Mouse (Mus musculus): Measurements from ENCODE around the gene Coq10a. TPM values are rescaled to one million over a fixed set of nuclear protein-coding genes. Genes with fewer than 3 reads are reported as not detected.

The Coq10a gene
- polyA plus RNA-seq, 1 experiment from 2014 or later: 10.9 TPM

DNA sequence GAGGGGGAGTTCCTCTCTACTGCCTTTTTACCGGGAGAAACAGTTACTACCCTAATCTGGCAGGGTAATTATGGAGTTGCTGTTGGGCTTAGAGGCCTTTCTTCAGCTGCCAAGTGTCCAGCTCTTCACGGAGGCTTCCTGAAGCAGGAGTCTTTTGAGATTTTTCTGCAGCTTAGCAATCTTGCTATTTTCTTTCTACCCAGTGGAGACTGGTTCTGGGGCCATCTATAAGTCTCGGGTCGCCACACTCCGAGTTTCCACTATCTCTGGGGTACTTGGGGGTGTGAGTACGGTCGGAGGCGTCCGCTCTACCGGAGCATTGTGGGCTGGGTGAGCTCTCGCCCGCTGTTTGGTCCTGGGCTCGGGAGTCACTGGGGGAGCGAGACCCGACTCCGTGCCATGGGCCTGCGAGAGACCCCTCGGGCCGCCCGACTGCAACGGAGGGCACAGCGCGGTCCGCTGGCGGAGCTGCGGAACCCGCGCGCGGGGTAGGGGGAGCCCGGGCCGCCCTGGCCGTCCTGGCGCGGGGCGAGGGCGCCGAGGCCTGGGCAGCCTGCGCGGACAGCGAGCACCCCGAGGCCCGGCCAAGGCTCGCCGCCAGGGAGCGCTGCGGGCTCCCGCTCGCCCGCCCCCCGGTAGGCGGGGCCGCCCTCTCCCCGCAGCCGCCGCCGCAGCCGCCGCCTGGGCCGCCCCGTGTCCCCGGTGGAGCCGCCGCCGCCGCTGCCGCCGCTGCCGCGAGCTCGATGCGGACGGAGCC lies 7.8 kb upstream of the Coq10a start, which contains the start of gene Ankrd52:
Gene Ankrd52, plus strand, starts transcription at position 661 of the 757 bp plus-strand sequence.
- 0 out of 2 replicates have a peak, but pooled peaks cover 5% of the 10 kb centered on the region for H3K9me3 ChIP-seq (ENCODE audit: low read length)
- H3K27ac ChIP-seq (ENCODE audit: low read length): peak within 1 kb of the TSS; percentile 89
- peak within 1 kb of the TSS; percentile 100 for H3K9ac ChIP-seq (replicated peaks; ENCODE audit: low read length)
- 0% methylated on average over 43 of the region's 73 CpGs for WGBS
- H3K4me2 ChIP-seq (replicated peaks; ENCODE audit: low read depth, low read length): peak within 1 kb of the TSS; percentile 89
- H3K4me3 ChIP-seq (ENCODE audit: low read length): peak within 1 kb of the TSS; percentile 88
- H3K27me3 ChIP-seq (ENCODE audit: insufficient read depth, low read length): no peaks in the 10 kb centered on the region
- ATAC-seq (ENCODE audit: low FRiP score, low TSS enrichment): peak; percentile 94
- peaks cover 23% of the 10 kb centered on the region for H3K4me1 ChIP-seq (ENCODE audit: insufficient read depth, low read length)
- peaks cover 22% of the 10 kb centered on the region; the same call in 1 of the 2 replicates for H3K36me3 ChIP-seq (ENCODE audit: insufficient read depth, low read length)

DNA sequence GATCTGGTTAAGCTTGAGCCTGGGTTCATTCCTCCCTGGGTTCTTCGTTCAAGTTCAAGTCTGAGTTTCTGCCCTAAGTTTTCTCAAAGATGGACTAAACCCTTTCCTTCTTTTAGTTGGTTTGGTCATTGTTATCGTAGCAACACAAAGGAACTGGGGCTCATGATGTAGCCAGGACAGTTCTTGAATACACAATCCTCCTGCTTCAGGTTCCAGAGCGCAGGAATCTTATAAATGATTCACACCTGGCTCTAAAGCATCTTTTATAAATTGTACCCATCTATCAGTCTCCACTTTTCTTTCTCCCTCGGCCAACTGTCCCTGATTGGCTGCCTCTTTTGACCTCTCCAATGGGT lies 7.3 kb upstream of the Coq10a start:
- Histone ChIP-seq H3K4me2 (replicated peaks; ENCODE audit: low read depth, low read length) (peak overlapping the region; percentile 89), H3K36me3 (ENCODE audit: insufficient read depth, low read length) (peaks cover 18% of the 10 kb centered on the region; the same call in 1 of the 2 replicates), H3K4me1 (ENCODE audit: insufficient read depth, low read length) (peaks cover 23% of the 10 kb centered on the region), H3K27me3 (ENCODE audit: insufficient read depth, low read length) (no peaks in the 10 kb centered on the region), H3K9me3 (ENCODE audit: low read length) (0 out of 2 replicates have a peak, but pooled peaks cover 5% of the 10 kb centered on the region), H3K9ac (replicated peaks; ENCODE audit: low read length) (peak overlapping the region; percentile 100), H3K27ac (ENCODE audit: low read length) (peak overlapping the region; percentile 89), H3K4me3 (ENCODE audit: low read length) (peak overlapping the region; percentile 88)
- WGBS: 47% methylated on average over 4 of the region's 4 CpGs
- ATAC-seq (ENCODE audit: low FRiP score, low TSS enrichment): no peak

DNA sequence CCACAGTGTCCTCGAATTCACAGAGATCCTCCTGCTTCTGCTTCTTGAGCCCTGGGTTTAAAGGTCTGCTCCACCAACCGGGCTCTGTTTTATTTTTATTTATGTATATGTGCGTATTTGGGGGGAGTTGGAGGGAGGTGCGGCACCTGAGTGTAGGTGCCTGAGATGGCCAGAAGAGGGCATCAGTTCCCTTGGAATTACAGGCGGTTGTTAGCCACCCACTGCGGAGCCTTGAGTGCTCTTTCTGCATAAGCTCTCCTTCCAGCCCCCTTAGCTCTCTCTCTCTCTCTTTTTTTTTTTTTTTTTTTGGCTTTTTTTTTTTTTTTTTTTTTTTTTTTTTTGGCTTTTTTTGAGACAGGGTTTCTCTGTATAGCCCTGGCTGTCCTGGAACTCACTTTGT lies 5.6 kb upstream of the Coq10a start:
- Histone ChIP-seq H3K27me3 (ENCODE audit: insufficient read depth, low read length) (no peaks in the 10 kb centered on the region), H3K27ac (ENCODE audit: low read length) (no peak overlapping the region), H3K4me3 (ENCODE audit: low read length) (no peak overlapping the region), H3K4me1 (ENCODE audit: insufficient read depth, low read length) (peaks cover 23% of the 10 kb centered on the region), H3K36me3 (ENCODE audit: insufficient read depth, low read length) (peaks cover 5% of the 10 kb centered on the region; the same call in 1 of the 2 replicates), H3K4me2 (replicated peaks; ENCODE audit: low read depth, low read length) (no peak overlapping the region), H3K9ac (replicated peaks; ENCODE audit: low read length) (no peak overlapping the region), H3K9me3 (ENCODE audit: low read length) (0 out of 2 replicates have a peak, but pooled peaks cover 5% of the 10 kb centered on the region)
- ATAC-seq (ENCODE audit: low FRiP score, low TSS enrichment): no peak
- 73% methylated on average over 6 of the region's 6 CpGs for WGBS

DNA sequence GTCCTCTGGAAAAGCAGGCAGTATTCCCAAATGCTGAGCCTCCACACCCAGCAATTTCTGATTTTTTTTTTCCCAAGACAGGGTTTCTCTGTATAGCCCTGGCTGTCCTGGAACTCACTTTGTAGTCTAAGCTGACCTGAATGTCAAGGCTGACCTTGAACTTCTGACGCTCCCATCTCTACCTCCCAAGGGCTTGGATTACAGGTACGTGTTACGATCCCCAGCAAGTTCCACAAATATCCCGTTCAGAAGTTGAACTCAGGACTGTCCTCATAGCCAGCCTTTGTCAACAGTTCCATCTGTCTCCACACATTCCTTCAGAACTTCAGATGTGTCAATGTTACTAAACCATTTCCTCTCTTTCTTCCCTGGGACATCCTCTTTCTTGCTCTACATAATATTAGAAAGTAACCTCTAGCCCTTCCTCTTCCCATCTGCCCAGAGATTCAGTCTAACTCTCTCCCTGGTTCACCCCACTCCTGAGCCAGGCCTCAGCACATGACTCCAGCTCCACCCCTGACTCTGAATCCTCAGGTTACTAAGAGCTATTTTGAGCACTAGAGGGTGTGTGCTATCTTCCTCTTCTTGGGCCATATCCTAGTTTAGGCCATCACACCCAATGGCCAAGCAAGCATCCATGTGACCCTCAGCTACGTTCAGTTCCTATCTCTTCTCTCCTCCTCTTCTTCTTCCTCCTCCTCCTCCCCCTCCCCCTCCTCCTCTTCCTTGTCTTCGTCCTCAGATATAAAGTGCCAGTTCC lies 4.4 kb upstream of the Coq10a start:
- Histone ChIP-seq H3K4me1 (ENCODE audit: insufficient read depth, low read length) (peaks cover 13% of the 10 kb centered on the region), H3K27me3 (ENCODE audit: insufficient read depth, low read length) (no peaks in the 10 kb centered on the region), H3K4me2 (replicated peaks; ENCODE audit: low read depth, low read length) (no peak overlapping the region), H3K36me3 (ENCODE audit: insufficient read depth, low read length) (no peaks in the 10 kb centered on the region), H3K9ac (replicated peaks; ENCODE audit: low read length) (no peak overlapping the region), H3K27ac (ENCODE audit: low read length) (no peak overlapping the region), H3K9me3 (ENCODE audit: low read length) (0 out of 2 replicates have a peak, but pooled peaks cover 5% of the 10 kb centered on the region), H3K4me3 (ENCODE audit: low read length) (no peak overlapping the region)
- 64% methylated on average over 6 of the region's 6 CpGs for WGBS
- ATAC-seq (ENCODE audit: low FRiP score, low TSS enrichment): no peak

DNA sequence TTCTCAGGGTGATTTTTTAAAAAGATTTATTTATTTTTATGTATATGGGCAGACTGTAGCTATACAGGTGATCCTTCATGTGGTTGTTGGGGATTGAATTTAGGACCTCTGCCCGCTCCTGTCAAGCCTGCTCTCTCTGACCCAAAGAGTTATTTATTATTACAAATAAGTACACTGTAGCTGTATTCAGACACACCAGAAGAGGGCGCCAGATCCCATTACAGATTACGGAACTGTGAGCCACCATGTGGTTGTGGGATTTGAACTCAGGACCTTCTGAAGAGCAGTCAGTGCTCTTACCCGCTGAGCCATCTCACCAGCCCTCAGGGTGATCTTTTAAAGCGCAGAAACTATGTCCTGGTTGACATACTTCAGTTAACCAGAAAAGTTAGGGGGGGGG lies 3.3 kb upstream of the Coq10a start:
- H3K4me1 ChIP-seq (ENCODE audit: insufficient read depth, low read length): peaks cover 16% of the 10 kb centered on the region
- 0 out of 2 replicates have a peak, but pooled peaks cover 5% of the 10 kb centered on the region for H3K9me3 ChIP-seq (ENCODE audit: low read length)
- H3K36me3 ChIP-seq (ENCODE audit: insufficient read depth, low read length): no peaks in the 10 kb centered on the region
- H3K4me3 ChIP-seq (ENCODE audit: low read length): no peak overlapping the region
- ATAC-seq (ENCODE audit: low FRiP score, low TSS enrichment): no peak
- H3K4me2 ChIP-seq (replicated peaks; ENCODE audit: low read depth, low read length): no peak overlapping the region
- 80% methylated on average over 5 of the region's 5 CpGs for WGBS
- no peak overlapping the region for H3K9ac ChIP-seq (replicated peaks; ENCODE audit: low read length)
- H3K27me3 ChIP-seq (ENCODE audit: insufficient read depth, low read length): no peaks in the 10 kb centered on the region
- H3K27ac ChIP-seq (ENCODE audit: low read length): no peak overlapping the region

DNA sequence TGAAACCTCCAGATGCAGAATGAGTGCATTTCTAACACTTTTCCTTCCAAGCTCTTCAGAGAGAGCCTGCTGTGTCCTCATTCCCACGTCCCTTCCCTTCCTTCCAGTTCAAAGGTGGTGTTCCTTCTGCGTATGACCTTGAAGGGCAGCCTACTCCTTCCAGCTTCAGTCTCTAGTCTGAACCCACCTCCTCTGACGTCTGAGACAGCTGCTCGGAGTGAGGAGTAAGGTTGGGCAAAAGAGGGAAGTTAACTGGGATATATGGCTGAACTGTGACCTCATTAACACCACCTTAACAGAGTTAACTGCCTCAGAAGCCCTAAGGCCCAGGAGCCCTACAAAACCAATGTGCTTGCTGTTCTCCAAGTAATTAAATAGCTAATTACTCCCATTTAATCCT lies 1.8 kb upstream of the Coq10a start:
- ATAC-seq (ENCODE audit: low FRiP score, low TSS enrichment): no peak
- 21% methylated on average over 4 of the region's 4 CpGs for WGBS
- Histone ChIP-seq H3K4me3 (ENCODE audit: low read length) (no peak overlapping the region), H3K27ac (ENCODE audit: low read length) (no peak overlapping the region), H3K9ac (replicated peaks; ENCODE audit: low read length) (0 out of 2 replicates have a peak overlapping the region, but pooled peaks have one; percentile 15), H3K4me2 (replicated peaks; ENCODE audit: low read depth, low read length) (no peak overlapping the region), H3K9me3 (ENCODE audit: low read length) (0 out of 2 replicates have a peak, but pooled peaks cover 5% of the 10 kb centered on the region), H3K27me3 (ENCODE audit: insufficient read depth, low read length) (no peaks in the 10 kb centered on the region), H3K36me3 (ENCODE audit: insufficient read depth, low read length) (no peaks in the 10 kb centered on the region), H3K4me1 (ENCODE audit: insufficient read depth, low read length) (peaks cover 8% of the 10 kb centered on the region)

DNA sequence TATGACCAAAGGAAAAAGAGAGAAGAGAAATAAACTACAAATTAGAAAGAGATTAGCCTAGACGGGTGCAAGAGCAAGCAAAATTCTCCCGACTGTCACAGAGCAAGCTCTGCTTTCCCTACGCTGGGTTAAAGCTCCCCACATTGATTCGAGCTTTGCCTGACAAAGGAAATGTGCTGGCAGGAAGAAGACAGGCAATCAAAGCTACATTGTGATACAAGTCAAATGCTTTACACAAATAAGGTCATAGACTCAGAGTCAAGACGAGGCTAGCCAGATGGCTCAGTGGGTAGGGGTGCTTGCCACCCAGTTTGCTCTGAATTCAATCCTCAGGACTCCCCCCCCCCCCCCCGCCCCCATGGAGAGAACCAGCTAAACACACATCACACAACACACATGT lies 1.2 kb upstream of the Coq10a start:
- H3K27ac ChIP-seq (ENCODE audit: low read length): no peak overlapping the region
- peaks cover 2% of the 10 kb centered on the region; the same call in 1 of the 2 replicates for H3K36me3 ChIP-seq (ENCODE audit: insufficient read depth, low read length)
- H3K4me2 ChIP-seq (replicated peaks; ENCODE audit: low read depth, low read length): no peak overlapping the region
- H3K9me3 ChIP-seq (ENCODE audit: low read length): 0 out of 2 replicates have a peak, but pooled peaks cover 5% of the 10 kb centered on the region
- no peaks in the 10 kb centered on the region for H3K27me3 ChIP-seq (ENCODE audit: insufficient read depth, low read length)
- ATAC-seq (ENCODE audit: low FRiP score, low TSS enrichment): no peak
- WGBS: 63% methylated on average over 5 of the region's 6 CpGs
- no peak overlapping the region for H3K9ac ChIP-seq (replicated peaks; ENCODE audit: low read length)
- H3K4me3 ChIP-seq (ENCODE audit: low read length): no peak overlapping the region
- peaks cover 8% of the 10 kb centered on the region for H3K4me1 ChIP-seq (ENCODE audit: insufficient read depth, low read length)

DNA sequence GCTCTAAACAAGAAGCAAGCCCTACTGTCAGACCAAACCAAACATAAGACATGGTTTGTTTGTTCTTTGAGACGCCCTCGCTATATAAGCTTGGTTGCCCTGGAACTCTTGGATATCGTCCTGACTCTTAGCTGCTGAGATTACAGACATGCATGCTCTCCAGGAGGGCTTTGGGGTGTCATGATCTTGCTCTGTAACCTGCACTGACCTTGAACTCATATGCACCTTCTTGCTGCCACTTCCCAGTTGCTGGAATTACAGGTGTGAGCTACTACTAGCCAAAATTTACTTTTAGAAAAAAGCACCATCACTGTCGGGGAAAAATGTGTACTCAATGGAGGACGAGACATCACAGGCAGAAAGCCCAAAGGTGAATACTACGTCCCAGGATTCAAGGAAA lies 802 bp upstream of the Coq10a start:
- H3K9ac ChIP-seq (replicated peaks; ENCODE audit: low read length): peak overlapping the region; percentile 72
- H3K27ac ChIP-seq (ENCODE audit: low read length): peak overlapping the region; percentile 88
- H3K36me3 ChIP-seq (ENCODE audit: insufficient read depth, low read length): peaks cover 5% of the 10 kb centered on the region; the same call in 1 of the 2 replicates
- ATAC-seq (ENCODE audit: low FRiP score, low TSS enrichment): no peak
- H3K9me3 ChIP-seq (ENCODE audit: low read length): 0 out of 2 replicates have a peak, but pooled peaks cover 5% of the 10 kb centered on the region
- H3K4me1 ChIP-seq (ENCODE audit: insufficient read depth, low read length): peaks cover 8% of the 10 kb centered on the region
- H3K4me3 ChIP-seq (ENCODE audit: low read length): peak overlapping the region; percentile 64
- 82% methylated on average over 6 of the region's 6 CpGs for WGBS
- peak overlapping the region; percentile 68 for H3K4me2 ChIP-seq (replicated peaks; ENCODE audit: low read depth, low read length)
- H3K27me3 ChIP-seq (ENCODE audit: insufficient read depth, low read length): no peaks in the 10 kb centered on the region

DNA sequence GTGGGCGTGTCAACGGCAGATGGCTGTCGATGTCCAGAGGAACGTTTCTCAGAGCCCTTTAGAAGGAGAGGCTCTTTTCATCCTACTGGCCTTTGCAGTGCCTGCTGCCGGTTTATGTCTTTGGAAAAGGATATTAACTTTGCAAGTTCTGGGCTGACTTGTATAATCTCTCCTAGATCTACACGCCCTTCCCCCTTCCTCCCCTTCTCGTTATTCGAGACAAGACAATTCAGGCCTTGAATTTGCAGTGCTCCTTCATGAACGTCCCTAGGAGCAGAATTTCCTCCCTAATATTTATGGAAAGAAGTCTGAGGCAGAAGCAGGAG lies 384 bp upstream of the Coq10a start:
- H3K4me3 ChIP-seq (ENCODE audit: low read length): peak overlapping the region; percentile 64
- H3K9me3 ChIP-seq (ENCODE audit: low read length): 0 out of 2 replicates have a peak, but pooled peaks cover 2% of the 10 kb centered on the region
- no peak for ATAC-seq (ENCODE audit: low FRiP score, low TSS enrichment)
- no peaks in the 10 kb centered on the region for H3K27me3 ChIP-seq (ENCODE audit: insufficient read depth, low read length)
- peak overlapping the region; percentile 72 for H3K9ac ChIP-seq (replicated peaks; ENCODE audit: low read length)
- peaks cover 5% of the 10 kb centered on the region; the same call in 1 of the 2 replicates for H3K36me3 ChIP-seq (ENCODE audit: insufficient read depth, low read length)
- peak overlapping the region; percentile 88 for H3K27ac ChIP-seq (ENCODE audit: low read length)
- H3K4me2 ChIP-seq (replicated peaks; ENCODE audit: low read depth, low read length): peak overlapping the region; percentile 68
- WGBS: 5% methylated on average over 9 of the region's 9 CpGs
- peaks cover 8% of the 10 kb centered on the region for H3K4me1 ChIP-seq (ENCODE audit: insufficient read depth, low read length)
